Mouse (Mus musculus): ENCODE data around the gene Vapb. TPM values are rescaled to one million over a fixed set of nuclear protein-coding genes. Genes with fewer than 3 reads are reported as not detected.

The Vapb gene
- total RNA-seq, 2 experiments from 2014 or later, result 122 to 127 TPM

GRCm38 (mm10) chr2:173784884-173785283, 47.6 kb downstream of the Vapb start:
- DNase-seq, result no peak
- intact Hi-C loops (cut with DNase I), result loop anchor here (5.0 kb wide), 1 partner anchor 43 kb away; no protein-coding TSS in a partner anchor

DNA sequence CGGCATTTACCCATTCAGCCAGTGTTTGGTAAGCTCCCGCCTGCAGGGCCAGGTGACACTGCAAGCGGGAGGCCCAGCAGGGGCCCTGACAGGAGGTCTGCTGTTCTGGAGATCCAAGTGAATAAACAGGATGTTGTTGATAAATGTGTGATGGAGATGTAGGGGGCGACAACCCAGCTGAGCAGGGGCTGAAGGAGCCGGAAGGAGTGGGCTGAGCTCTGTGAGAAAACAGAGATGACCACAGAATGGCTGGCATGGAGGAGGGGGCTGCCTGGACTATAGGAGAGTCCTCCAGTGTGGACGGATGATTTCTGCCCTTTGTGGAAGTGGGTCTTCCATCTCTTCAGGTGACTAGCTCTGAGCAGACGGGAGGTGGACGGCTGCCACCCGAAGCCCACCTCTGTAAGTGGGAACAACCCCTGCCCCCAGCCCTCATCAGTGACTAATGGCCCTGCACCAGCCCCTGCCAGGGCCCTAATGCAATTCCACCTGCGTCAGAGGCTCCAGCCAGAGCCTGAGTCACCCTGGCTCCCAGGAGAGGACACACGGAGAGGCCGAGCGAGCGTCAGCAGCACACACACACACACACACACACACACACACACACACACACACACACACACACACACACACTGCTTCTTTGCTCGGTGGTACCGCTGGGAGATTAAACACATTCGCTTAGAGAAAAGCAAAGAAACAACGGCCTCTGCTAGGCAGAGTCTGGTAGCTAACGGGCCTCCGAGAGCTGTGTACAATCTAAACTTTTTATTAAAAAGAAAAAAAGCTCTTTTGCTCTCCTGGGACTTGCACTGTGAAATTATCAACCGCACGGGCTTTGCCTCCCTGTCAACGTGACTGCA, 52.9 kb downstream of the Vapb start:
- peak; percentile 43 to 55 for DNase-seq
- intact Hi-C loops (cut with DNase I), result no loop called here

DNA sequence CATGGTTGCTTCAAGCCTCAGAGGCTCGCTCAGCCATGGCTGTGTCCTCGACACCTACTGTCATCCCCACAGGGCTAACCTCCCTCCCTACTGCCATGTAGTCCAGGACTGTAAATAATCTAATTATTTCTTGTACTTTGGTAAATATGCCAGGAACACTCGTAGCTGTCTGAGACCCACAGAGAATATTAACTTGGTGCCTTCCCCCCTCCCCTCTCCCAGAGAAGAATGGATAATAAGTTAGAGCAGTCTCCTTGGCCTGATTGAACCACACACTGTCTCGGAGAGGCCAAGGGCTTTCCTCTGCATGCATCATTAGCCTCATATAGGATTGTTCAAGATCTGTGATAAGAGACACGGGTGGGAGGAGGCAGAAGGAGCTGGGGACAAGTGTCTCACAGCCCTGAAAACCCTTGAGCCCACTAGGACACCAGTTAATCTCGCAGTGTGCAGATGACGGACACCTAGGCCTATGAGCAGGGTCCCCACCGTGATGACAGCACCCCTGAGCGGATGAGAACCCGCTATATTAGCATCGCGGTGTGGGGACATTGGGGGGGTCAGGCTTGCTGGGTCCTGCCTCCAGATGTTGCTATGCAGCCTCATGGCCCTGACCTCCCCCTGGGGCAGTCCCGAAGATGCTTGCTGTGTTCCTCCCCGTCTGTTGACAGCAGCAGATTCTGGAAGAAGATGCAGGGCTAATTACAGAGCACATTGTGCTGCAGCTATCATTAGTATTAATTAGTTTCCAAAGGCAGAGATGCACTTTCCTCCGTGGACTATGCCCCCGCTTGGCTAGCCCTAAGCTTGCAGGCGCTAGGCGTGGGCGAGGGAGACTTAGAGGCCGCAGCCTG, 54.8 kb downstream of the Vapb start:
- intact Hi-C loops (cut with DNase I), result no loop called here

GRCm38 (mm10) chr2:173794018-173794417, 56.7 kb downstream of the Vapb start:
- intact Hi-C loops (cut with DNase I), result no loop called here
- DNase-seq, result no peak

More for the DNA sequence above, 54.8 kb downstream of the Vapb start:
- DNase-seq, result no peak

DNA sequence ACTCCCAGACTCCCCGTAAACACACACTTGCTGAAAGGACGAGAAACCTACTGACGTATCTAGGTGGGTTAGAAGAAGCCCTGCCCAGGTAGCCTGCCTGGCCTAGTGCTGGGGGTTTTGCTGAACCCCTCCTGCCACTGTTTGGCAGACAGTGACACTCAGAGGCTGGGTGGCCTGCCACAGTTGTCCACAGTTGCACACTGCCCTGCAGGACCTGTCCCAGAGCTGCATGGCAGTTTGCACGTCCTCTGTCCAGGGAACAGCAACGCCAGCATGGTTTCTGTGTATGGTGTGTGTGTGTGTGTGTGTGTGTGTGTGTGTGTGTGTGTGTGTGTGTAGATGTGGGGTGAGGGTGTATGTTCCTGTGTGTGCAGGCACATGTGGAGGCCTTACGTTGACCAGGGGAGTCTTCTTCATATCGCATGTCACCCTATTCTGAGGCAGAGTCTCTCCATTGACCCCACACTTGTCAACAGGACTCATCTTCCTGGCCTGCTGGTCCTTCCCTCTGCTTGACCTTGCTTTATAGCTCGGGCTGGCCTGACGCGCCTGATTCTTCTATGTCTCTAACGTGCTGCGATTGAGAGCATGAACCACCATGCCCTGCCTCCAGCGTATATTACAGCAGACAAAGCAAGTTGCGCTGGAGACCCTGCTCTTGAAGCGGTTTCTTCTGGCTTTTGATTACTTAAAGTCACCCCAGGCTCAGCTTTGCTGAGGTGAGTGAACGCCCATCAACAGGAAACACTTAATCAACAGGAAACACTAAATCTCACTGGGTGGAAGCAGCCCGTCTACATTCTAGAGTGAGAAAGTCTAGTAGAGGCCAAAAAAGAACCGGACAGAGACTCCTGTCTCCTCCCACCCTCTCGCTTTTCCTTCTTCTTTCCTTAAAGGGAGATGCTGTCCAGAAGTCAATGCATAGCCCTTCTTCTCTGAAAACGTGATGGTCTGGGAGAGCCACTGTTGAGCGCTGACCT, 57.5 kb downstream of the Vapb start:
- intact Hi-C loops (cut with DNase I), result no loop called here
- DNase-seq, result no peak

GRCm38 (mm10) chr2:173795801-173796673, 58.7 kb downstream of the Vapb start:
- DNase-seq, result no peak
- intact Hi-C loops (cut with DNase I), result no loop called here

DNA sequence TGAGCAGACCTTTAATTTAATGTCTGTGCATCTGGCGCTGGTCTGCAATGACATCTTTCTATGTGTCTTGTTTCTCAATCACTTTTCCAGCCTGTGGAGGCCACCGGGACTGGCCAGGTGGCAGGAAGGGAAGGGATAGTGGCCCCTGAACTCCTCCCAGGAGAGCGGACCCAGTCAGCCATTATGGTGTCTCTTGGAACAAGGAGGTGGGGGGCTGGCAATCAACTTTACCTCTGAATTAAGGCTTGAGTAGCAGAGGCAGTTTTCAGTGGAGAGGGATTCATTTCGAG, 59.3 kb downstream of the Vapb start:
- DNase-seq, result no peak
- intact Hi-C loops (cut with DNase I), result no loop called here

GRCm38 (mm10) chr2:173799513-173799912, 62.2 kb downstream of the Vapb start:
- intact Hi-C loops (cut with DNase I), result no loop called here
- no peak for DNase-seq

- intact Hi-C loops (cut with DNase I), result no loop called here
- no peak for DNase-seq
These were observed 63.3 kb downstream of the Vapb start for GRCm38 (mm10) chr2:173800566-173800965.

DNA sequence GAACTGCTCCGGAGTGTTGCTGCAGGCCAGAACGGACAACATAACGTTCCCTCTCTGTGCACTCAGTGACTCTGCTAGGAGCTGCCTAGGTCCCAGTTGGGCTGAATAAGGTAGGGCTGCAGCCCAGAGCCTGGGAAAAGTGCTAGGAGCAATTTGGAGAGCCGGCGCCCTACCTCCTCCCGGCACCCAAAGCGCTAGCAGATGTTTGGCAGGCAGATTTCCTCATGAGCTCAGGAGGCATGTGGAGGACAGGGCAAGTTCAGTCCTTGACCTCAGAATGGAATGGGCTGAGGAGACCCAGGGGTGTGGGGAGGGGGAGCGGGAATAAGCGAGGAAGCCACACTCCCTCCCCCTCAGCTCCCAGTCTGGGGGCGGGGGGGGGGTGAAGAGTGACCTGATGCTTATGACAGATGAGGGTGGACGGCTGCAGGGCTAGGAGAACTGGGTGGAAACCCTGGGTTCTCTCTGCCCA, 64.1 kb downstream of the Vapb start:
- intact Hi-C loops (cut with DNase I), result no loop called here
- DNase-seq, result peak in 1 of 2 experiments; percentile 55

DNA sequence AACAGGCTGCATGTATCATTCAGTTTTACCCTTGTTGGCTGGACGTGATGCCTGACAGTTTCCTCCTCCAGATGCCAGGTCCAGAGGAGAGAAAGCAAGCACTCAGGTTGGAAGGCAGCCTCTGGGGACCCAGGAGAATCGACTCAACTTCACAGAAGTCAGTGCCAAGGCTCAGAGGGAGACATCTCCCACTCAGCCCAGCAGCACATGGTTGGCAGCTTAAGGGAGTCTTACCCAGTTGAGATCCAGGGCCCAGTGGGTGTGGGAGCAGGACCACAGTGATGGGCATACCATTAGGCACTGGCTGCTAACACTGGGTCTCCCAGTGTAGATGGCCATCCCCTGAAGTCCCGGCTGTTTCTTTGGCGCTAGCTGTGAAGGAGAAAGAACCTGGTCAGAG, 64.9 kb downstream of the Vapb start:
- no peak for DNase-seq
- intact Hi-C loops (cut with DNase I), result no loop called here

GRCm38 (mm10) chr2:173802956-173803355, 65.6 kb downstream of the Vapb start:
- intact Hi-C loops (cut with DNase I), result no loop called here
- no peak for DNase-seq

DNA sequence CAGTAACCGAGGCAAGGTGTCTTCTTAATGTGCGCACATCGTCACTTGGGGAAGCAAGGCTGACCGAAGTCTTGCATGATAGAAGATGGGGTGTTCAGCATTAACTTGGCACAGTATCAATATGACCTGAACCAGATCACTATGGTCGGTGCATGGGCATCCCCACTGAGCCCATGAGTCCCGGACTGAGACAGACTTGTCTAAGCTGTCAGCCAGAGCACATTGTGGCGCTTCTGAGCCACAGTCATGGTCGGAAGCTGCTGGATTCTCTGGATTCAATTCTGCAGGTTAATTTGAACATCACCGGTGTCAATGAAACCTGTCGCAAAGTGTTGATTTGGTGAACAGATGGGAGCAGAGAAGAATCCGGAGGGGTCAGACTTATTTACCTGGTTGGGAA, 66.5 kb downstream of the Vapb start:
- intact Hi-C loops (cut with DNase I), result no loop called here
- DNase-seq, result no peak

GRCm38 (mm10) chr2:173806621-173807020, 69.3 kb downstream of the Vapb start:
- no peak for DNase-seq
- intact Hi-C loops (cut with DNase I), result no loop called here

GRCm38 (mm10) chr2:173808942-173809341, 71.6 kb downstream of the Vapb start:
- no peak for DNase-seq
- intact Hi-C loops (cut with DNase I), result no loop called here

DNA sequence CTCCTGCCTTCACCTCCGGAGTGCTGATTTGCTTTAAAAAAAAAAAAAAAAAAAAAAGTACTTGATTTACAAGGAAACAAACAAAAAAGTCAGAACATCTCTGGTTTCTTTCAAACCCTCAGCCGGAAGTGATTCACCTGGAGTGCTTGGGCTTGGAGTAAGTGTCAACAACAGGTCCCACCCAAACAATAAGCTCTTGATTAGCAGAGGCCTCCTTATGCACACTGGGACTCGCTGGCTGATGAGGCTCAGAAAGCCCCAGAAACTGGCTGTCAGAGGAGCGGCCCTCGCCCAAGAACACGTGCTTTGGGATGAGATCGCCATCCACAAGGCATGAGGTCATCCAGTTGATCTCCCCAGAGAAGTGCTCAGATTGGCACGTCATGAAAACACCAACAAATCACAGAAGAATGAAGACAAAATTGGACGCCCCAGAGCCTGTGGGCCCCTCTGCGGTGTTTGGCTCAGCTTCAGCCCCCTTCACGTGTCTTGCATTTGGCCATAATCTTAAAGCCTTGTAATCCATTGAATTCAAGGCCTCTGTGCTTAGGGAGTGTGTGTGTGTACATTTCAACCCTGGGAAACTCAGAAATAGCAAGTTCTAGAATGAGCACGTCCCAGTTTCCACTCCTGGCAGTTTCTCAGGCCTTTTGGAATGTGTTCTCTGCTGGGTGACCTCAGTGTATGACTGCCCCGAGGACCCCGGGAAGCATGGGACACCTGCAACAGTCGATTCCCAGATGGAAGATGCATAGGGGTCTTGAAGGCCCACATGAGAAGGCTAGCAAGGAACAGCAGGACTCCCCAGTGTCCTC, 72.9 kb downstream of the Vapb start:
- peak; percentile 46 to 61 for DNase-seq
- intact Hi-C loops (cut with DNase I), result no loop called here

GRCm38 (mm10) chr2:173810851-173811130, 73.5 kb downstream of the Vapb start:
- intact Hi-C loops (cut with DNase I), result no loop called here
- DNase-seq, result no peak

GRCm38 (mm10) chr2:173811850-173812249, 74.5 kb downstream of the Vapb start:
- intact Hi-C loops (cut with DNase I), result no loop called here
- no peak for DNase-seq

DNA sequence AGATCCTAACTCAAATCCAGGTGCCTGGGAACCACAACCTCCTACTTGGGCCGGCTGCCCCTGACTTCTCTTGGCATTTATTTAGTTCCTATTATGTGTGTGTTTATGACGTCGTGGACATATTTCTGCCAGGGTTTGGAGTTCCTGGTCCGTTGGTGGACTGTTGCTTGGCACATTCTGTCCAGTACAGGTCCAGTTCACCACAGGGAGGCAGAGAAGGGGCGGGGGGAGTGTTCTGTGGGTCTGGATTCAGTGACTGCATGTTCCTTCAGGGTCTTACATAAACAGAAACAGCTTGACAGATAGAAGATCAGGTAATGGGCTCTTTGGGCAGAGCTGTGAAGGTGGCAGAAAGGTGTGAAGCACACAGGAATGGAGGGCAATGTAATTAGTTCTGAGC, 75.8 kb downstream of the Vapb start:
- DNase-seq, result no peak
- intact Hi-C loops (cut with DNase I), result no loop called here

Measured in heart, postnatal 36 days (tissue).